Mouse (Mus musculus) adipocyte (in vitro differentiated cells): ENCODE results near the gene Vegfd.

Experiments
- DNase-seq: peaks from one replicate; pipeline ENCODE4 v3.0.0-alpha.2; 2016; ENCODE audit warnings: low spot score

Gene Vegfd

DNA sequence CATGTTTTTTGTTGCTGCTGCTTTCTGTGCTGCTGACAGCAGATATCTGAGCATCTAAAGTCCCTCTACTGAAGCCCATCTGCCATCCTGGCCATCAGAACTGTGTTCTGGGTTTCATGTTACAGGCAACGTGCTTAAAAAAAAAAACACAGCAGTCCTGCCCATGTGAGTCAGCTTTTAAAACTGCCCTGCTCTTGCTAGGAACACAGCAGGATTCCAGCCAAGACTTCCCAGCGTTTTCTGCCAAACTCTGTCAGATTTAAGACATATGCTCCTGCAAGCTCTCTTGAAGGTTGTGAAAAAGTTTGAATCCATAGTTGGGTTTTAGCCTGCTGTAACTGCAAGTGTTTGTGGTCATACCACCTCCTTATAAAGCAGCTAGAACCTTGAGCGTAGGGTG lies at the start of gene Vegfd:
Gene Vegfd (plus strand): TSS at position 298 of the 400 bp plus-strand sequence.
- DNase-seq = peak; percentile 94

DNA sequence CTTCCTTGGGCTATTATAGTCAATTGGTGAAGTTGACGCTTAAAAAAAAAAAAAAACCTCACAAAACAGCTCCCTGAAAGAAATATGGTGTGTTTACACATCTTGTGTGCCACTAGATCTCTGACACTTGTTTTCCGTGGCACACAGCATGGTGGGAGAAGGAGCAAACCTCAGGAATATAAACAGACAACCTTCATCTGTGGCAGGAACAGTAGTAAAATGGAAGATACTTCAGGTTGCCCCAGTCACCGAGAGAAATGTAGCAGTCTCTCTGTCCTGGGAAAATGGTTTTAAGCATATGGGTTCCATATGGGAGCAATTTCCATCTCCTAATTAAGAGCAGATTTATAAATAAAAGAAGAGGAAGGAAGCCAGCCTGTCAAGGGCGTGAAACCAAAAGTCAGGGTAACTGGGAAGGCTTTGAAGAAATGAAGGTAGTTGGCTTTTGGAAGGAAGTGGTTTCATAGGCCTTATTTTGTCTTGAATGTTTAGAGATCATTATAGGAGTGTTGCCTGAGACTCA lies 49.7 kb upstream of the Vegfd start:
- no peak for DNase-seq

DNA sequence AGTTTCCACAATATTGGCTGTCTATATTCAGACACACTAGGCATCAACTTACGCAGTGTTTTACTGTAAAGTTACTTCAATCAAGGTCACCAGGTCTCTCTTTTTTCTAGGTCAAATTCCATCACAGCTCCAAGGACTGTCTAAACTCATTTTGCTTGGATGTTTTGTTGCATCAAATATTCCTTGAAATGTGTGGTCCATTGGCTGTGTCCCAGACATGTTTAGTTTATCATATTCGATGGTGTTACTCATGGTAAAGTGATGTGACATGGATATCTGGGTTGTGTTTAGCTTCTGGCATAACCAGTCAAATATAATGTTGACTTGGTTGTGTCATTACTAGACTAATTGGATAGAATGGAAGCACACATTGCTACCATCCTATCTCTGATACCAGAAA lies 42.8 kb upstream of the Vegfd start:
- DNase-seq = no peak

DNA sequence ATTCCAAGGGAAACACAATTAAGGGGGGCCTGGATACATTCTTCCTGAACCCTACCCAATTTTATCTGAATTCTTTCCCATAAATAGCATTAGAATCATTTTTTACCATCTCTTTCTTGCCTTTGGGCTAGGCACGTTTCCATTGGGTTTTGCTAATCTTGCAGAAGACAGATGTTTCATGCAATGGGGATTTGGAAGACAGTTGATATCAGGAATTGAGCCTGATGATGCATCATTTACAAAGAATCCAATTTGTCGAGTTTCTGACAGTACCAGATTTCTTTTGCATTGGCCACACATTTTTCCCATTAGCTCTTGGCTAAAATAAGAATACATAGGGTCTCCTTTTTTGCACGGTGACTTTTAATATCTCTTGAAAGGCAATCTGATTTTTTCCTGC lies 42.4 kb upstream of the Vegfd start:
- DNase-seq = no peak

DNA sequence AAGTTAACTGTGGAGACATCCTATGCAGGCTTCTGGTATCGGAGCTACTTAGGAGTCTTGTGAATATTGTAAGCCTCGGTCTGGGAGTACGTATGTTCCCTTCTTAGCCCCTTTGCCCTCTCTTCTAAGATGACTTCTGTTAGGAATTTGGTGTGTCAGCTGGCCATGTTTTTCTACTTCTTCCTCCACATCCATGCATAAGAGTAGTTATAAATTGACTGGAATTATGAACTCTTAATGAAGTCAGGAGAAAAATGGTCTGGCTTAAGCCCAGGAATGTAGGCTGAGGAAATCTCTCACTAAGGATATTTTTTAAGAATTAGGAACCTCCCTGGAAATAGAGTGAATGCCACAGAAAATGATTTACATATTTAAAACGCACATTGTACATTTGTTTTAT lies 34.6 kb upstream of the Vegfd start:
- no peak for DNase-seq

DNA sequence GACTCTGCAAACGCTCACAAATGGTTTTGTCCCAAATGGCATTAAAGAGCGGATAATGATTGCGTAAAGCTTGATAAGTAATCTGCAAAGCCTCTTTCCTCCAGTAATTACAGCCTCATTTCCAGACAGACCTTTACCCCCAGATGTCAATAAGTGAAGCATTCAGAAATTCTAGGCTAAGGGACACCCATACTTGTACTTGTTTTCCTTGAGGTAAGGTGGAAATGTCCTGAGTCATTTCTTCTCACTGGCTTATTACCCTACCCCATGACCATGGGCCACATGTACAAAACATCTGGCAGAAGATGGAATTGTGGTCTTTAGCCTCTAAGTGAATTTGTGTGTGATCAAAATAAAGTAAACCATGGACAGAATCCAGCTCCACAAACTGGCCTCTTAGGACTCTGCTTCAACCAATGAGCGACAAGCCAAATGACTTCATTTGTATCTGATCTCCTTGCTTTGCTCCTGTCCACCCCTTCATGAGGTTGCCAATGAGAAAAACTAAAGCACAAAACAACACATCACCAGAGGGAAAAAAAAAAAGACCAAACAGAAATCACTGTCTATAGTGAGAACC lies 27.7 kb upstream of the Vegfd start:
- DNase-seq = peak; percentile 37

DNA sequence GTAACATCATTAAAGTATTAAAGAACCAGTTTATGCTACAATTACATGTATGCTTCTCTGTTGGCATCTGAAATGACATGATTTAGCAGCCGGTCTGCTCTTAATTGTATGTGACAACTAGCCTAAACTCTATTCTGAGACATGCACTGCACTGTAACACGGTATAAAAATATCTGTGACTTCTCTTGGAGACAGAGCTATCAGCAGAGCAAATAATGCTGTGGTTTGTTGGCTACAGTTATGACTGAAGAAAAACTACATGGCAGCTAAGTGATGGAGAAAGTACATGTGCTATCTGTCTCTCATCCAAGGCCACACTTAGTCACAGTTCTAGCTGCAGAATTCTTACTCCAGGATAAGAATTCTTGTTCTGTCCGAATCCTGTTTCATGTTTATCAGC lies 24.2 kb upstream of the Vegfd start:
- no peak for DNase-seq

DNA sequence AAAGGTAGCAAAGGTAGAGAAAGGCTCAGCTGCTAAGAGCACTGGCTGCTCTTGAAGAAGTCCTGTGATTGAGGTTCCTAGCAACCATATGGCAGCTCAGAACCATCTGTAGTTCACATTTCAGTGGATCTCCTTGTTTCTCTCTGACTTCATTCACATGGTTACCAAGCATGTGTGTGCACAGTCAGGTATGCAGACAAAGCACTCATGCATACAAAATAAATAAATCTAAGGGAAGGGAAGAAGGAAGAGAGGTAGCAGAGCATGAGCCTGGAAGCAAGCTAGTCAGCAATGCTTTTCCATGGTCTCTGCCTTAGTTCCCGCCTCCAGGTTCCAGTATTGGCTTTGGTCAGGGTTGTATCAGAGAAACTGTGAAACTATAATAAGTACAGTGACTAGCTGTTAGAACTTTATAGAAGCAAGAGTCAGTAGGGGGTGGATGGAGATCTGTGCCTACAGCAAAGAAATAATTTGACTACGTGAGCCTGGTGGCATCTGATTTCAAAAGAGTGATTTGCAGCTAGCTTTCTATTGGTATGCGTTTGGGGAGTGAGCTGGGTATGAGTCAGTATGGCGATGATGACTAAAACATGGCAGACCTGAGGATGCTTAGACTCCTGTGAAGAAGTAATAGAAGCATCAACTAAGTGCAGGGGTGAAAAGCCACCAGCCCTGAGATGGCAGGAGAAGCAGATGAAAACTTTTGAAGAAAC lies 7.9 kb upstream of the Vegfd start:
- no peak for DNase-seq

DNA sequence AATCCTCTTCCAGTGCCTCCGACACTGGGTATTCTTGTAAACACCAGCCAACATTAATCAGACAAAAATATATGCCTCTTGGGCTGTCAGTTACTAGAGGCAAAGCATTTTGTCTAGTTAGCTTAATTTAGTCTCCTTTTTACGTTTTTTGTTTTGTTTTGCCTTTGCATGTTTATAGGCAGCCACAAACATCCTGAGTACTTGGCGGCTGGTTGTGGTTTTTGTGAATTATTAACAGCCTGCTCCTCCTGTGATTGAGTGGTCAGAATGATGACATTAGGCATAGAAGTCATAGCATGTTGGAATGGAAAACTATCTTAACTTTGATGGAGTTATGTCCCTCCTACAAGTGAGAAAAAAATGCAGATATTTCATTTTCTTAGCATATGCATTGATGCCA lies 2.6 kb upstream of the Vegfd start:
- no peak for DNase-seq

DNA sequence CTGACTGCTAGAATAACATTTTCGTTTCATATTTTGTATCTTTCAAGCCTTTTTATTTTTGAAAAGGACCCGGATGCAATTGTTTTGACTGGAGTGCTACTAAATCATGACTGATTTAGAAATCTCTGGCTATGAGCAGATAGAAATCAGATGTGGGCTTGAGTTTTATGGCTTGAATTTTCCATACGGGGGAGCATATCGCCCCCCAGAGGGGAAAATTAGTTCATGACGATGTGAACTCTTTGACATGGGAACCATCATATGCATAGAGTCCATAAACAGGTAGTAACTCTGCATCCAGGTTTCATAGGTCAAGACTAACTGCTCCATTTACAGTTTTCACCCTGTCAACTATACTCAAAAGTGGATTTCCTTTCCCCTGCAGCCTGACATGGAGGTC lies 1.4 kb downstream of the Vegfd start:
- peak; percentile 63 for DNase-seq

DNA sequence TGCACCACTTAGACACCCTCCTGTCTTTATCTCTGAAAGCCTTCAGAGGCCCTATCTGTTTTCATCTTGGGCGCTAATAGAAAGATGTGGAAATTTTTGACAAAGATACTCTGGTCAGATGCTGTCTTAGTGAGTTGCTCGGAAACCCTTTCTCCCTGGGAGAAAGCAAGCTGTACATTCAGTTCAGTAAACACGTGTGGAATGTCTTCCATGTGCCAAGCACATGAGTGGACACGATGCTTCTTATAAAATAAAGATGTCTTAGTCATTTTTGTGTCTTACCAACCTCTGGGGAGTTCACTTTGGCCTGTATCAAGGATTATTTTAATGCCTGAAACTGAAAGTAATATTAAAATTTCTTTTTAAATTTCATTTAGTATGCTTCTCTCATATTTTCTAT lies 6.5 kb downstream of the Vegfd start:
- peak; percentile 25 for DNase-seq

DNA sequence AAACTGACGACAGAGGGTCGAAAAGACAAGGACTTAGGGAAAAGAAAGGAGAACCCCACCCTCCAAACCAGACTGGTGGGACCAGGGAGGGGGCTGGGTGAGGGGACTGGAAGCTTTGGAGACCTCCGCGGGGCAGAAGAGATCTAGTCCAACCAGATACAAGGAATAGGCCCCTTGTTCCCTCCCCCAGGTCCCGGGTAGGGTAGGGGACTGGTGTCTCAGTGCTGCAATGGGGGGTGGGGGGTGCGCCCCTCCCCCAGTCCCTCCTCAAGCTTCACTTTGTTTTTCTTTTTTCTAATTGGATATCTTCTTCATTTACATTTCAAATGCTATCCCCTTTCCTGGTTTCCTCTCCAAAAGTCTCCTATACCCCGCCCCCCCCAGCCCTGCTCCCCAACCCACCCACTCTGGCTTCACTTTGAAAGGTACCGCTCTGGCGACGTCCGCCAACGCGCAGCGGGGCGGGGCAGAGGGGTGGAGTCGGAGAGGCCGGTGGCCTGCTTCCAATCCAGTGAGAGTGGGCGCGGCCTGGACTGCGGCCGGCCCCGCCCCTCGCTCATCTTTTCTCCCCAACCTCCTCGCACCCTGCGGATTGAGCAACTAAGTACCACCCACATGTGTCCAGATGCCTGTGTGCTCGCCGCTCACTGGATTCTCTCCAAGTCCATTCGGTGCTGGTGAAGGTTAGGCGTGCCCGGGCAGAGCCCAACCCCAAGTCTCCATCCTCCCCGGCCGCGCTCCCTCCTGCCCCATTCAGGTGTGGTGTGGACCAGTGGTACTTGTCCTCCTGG lies 8.6 kb downstream of the Vegfd start:
- peak; percentile 76 for DNase-seq

DNA sequence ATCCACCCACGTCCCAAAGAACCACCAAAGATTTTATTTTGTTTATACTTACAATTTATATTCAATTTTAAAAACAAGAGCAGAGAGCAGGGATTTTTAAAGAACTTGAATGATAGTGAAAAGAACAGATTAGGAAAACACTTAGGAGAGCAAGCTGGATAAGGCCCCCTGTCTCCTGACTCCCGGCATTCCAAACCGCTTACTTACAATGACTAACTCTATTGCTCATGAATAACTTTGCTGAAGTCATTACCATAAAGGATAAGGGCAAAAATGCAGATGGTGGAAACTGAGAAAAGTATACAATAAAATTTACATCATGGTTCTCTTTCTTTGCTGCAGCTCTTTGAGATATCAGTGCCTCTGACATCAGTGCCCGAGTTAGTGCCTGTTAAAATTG lies 20.9 kb downstream of the Vegfd start:
- DNase-seq = no peak

DNA sequence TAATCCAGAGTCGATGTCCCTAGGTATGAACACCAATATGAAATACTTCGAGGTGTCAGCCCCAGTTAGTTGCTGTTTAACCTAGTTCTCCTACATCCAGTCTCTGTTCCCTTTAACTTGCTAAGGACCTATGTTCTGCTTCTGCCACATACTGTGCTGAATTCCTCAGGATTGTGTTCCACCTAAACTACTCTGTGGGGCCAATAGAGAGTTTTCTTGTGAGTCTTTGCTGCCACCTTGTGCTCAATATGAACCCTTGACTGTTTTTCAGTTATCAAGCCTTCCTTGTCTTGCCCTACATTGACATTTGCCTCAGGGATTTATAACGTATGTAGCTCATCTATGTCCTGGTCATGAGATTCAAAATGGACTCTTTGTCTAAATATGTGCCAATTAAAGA lies 25.3 kb downstream of the Vegfd start:
- peak; percentile 67 for DNase-seq

DNA sequence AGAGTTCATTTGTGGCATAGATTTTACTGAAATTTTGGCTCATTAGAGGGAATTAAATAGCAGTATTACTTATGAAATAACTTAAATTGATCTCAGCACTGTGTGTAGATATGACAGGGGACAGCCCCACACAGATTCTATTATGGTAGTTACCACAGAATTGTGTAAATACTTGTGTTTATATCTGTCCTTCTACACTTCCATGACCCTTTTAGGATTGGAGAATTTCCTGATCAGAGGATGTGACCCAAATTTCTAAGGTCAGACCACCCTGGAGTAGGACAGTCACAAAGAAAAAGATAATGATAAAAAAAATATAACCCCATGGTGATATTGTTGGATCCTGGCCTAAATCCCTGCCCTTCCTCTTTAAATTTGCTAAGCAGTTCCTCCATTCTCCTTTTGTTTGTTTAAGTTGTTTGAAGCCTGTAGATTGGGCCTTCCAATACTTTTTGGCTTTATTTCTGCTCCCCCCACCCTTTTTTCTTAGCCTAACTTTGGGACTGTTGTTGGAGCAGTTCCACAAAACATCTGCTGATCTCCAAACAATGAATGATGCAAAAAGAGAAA lies 32.0 kb downstream of the Vegfd start:
- no peak for DNase-seq

DNA sequence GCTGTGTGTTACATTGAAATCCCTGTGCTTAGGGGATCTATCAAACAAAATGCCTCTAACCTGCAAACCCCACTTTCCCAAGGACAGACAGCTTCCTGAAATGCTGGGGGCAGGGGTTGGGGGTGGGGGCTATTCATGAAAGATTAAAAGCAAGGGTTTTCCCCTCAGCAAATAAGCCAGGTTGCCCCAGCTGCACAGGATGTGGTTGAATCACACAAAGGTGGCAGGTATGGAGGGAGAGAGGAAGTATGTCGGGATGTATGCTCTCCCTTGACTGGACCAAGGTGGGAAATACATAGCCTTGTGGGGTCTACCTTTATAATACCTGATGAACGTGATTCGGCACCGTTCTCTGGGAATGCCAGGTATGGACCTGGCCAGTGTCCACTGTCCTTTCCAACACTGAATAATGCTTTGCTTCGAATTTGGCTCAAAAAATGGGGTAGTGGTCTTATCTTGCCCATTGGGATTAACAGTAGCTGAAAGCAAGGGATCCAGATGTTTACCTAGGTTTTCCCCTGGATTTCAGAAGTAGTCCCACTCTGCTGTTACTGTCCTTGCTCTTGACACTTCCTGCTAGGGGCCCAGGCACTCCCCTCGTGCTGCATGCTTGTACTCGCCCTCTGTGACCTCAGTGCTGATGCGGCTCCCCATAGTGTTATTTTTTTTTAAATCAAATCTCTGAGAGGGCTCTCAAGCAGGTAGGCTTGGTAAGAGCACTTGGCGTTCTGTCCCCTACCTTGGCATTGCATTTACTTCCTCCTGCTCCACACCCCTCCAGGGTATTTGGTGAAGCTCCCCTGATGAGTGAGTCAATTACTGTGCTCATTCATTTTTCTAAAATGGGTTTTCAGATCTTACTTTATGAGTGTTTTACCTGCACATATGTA lies 33.2 kb downstream of the Vegfd start:
- DNase-seq = no peak

DNA sequence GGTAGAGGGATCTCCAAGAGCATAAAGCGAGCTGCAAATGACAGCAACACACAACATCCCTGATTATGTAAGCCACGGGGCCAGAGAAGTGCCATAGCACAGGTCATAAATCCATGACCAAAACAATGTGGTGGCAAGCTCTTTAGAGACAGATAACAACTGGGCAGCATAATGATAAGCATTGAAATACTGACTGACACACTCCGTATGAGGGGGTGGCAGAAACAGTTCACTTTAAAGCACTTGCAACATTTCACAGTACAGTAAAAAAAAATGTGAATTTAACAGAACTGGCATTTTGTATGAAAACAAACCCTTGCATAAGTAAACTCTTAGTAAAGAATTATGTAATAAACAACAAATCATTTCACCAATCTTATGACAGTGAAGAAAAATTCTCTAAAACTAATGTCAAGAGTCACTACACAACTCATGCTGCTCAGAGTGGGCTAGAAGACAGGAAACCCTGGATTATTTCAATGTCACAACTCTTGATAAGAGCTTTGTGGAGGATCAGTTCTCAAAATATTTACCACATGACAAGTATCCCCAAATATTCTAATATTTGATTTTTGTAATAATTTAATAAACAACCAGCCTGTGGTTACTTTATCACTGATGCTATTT lies 35.2 kb downstream of the Vegfd start:
- DNase-seq = peak; percentile 49

DNA sequence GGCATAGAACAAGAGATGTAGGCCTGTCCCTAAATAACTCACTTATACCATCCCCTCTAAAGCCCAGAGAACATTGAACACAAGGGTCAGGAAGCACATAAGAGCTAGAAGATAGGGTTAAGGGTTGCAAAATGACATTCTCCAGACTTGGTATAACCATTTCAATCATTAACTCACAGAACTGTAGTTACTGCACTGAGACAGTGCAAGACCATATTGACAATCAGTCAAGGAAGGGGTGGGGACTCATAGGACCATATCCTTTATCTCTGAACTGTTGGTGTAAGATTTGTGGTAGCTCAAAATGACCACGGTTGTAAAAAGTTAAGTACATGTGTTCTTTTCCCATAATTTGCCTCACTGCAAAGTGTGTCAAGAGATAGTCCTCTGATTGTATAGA lies 37.4 kb downstream of the Vegfd start:
- no peak for DNase-seq

DNA sequence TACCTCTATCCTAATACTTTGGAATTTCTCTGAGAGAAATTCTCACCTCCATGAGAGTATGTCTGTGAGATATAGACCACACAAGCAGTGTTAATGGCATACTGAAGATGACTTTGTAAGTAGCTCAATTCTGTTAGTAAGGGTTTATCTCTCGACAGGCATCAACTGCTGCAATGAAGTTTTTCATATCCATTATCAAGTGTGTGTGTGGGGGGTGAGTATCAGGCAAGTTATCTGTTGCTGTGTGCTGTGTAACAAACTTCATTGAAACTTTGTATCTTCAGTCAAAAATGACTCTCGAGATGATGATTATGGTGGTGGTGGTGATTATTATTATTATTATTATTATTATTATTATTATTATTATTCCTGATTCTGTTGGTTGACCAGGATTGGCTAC lies 43.6 kb downstream of the Vegfd start:
- DNase-seq = no peak

DNA sequence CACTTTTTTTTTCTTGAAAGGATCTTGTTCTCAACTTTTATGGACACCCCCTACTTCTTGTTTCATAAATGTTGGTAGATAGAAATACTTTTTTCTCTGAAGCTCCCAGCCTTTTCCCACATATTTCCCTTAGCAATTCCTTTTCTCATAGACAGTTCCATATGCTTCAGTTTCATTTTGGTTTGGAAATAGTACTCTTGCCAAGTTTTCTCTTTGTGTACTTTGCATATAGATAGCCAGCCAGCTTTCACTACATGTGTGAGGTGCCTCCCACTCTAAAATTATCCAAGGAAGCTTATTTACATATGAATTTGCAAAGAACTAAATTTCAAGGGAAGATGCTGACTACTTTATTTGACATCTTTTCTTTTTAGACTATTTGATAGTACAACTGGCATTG lies 44.8 kb downstream of the Vegfd start:
- DNase-seq = no peak

DNA sequence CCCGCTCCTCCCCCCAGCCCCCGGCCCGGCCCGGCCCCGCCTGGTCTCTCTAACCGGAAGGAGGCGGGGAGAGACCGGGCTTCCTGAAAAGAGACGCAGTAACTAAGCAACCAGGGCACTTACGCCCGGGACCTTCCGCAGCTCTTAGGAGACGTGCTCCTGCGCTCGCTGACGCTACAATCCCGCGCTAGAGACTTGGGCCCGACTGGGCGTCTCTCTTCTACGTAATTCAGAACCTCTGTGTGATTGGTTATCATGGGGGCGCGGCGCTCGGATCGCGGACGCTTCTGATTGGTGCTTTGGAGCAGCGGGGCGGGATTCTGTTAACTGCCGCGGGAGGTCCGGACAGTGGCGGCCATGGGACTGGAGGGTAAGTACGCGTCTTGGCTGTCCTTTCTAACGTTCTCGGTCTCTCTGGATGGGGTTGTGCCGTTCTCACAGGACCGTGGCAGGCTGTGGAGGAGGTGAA lies 46.3 kb downstream of the Vegfd start, which contains the start of gene Piga:
Gene Piga (plus strand): TSS at position 317 of the 469 bp plus-strand sequence.
- DNase-seq = peak; percentile 96
